Mouse (Mus musculus) neural tube, embryonic 11.5 days (tissue): ENCODE data around the gene Epn3. TPM values are rescaled to one million over a fixed set of nuclear protein-coding genes. Genes with fewer than 3 reads are reported as not detected.

Source experiments
- ATAC-seq: fragments of 200-750 bp; cut with Nextera tagmentation; 2 replicates; pipeline ENCODE4 v1.8.0; 2017; ENCODE audit warnings: moderate number of reproducible peaks, mild to moderate bottlenecking, moderate TSS enrichment, moderate library complexity; ENCODE audit not compliant: insufficient read depth, low FRiP score, low TSS enrichment
- DNase-seq: peaks from one replicate; pipeline ENCODE4 v3.0.0-alpha.2; 2015; ENCODE audit warnings: low spot score
- H3K27ac ChIP-seq: fragments of 300-500 bp; sonication (generic); 2 replicates; pipeline ENCODE4 v1.5.1; 2014; ENCODE audit warnings: low read depth, mild to moderate bottlenecking, low read length
- H3K27me3 ChIP-seq: fragments of 300-500 bp; sonication (generic); 2 replicates; pipeline ENCODE4 v1.6.1; 2014; ENCODE audit warnings: mild to moderate bottlenecking, low read length, mixed read lengths; ENCODE audit not compliant: control insufficient read depth, insufficient read depth
- H3K36me3 ChIP-seq: fragments of 300-500 bp; sonication (generic); 2 replicates; pipeline ENCODE4 v1.6.1; 2014; ENCODE audit warnings: mild to moderate bottlenecking, low read length, moderate library complexity, mixed read lengths; ENCODE audit not compliant: control insufficient read depth, insufficient read depth
- H3K4me1 ChIP-seq: fragments of 300-500 bp; sonication (generic); 2 replicates; pipeline ENCODE4 v1.6.1; 2014; ENCODE audit warnings: low read length, mixed read lengths; ENCODE audit not compliant: control insufficient read depth, insufficient read depth
- H3K4me2 ChIP-seq: fragments of 300-500 bp; sonication (generic); 2 replicates; pipeline ENCODE4 v1.6.1; 2014; ENCODE audit warnings: low read depth, mild to moderate bottlenecking, moderate library complexity
- H3K4me3 ChIP-seq: fragments of 300-500 bp; sonication (generic); 2 replicates; pipeline ENCODE4 v1.5.1; 2014; ENCODE audit warnings: low read depth, low read length
- H3K9ac ChIP-seq: fragments of 300-500 bp; sonication (generic); 2 replicates; pipeline ENCODE4 v1.6.1; 2014; ENCODE audit warnings: mild to moderate bottlenecking, low read length
- H3K9me3 ChIP-seq: fragments of 300-500 bp; sonication (generic); 2 replicates; pipeline ENCODE4 v1.6.1; 2016; ENCODE audit warnings: low read length; ENCODE audit not compliant: control insufficient read depth
- WGBS: fragments of 180-500 bp; shearing (Covaris S2); extraction: QIAGEN DNeasy Blood & Tissue Kit; methylation state at CpG from one replicate; pipeline ENCODE4 v1.1.7; 2014; 5-methylcytosine and 5-hydroxymethylcytosine counted together
- polyA plus RNA-seq: library from polyadenylated mRNA; unstranded; fragments of >200 nt; fragmentation: Nextera tagmentation; extraction: Ambion mirVana; gene quantifications from 2 replicates; pipeline ENCODE4 v1.2.1, GENCODE M21; 2014

The Epn3 gene
- polyA plus RNA-seq, 1 experiment from 2014 or later = 0.68 TPM

DNA sequence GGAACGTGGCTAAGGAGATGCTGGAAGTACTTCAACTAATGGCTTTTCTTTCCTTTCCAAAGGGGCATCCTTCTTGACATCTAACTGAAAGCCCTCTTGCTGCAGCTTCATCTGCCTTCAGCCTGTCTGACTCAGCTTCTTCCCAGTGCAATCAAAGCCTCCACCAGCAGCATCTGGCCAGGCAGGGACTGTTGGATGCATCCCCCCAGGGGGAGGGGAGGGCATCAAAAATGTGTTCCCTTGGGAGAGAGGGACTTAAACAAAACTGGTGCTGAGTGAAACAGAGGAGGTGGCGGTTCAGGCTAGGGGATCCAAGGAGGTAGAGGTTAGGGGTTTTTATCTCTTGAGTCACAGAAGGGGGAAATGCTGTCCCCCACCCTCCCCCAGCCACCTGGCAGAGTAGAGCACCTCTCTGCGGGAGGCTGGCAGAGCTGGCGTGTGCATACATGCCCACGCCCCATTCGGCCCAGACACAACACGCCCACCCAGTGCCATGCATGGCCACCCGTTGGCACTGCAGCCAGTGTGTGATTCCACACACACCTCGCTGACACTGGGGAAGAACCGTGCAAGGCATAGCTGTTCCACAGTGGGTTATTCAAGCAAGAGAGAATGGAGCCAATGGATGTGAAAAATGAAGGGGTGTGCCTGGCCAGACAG, 44.5 kb downstream of the Epn3 start:
- DNase-seq (no peak), ATAC-seq (no peak)
- Histone ChIP-seq H3K4me3 (no peak overlapping the region), H3K9ac (no peak overlapping the region), H3K27me3 (no peaks in the 10 kb centered on the region), H3K9me3 (no peaks in the 10 kb centered on the region), H3K4me1 (no peaks in the 10 kb centered on the region), H3K4me2 (no peak overlapping the region), H3K27ac (no peak overlapping the region), H3K36me3 (no peaks in the 10 kb centered on the region)
- 87% methylated on average over 10 of the region's 10 CpGs for WGBS

DNA sequence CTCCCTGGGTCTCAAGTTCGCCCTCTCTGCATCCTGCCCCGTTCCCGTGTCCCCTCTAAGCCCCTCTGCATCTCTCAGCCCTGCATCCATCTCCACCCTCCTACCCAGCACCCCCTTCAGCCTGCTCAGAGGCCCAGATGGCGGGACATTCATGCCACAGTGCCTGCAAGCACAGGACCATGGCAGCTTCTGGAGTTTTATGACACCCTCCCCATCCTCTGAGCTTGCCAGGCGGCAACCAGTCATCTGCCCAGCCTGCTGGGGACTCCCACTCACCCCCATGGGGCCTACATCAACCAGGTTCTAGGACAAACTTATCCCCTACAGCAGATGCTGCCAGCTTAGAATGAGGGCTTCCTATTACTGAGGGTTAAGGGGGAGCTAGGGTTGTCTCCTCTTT, 45.0 kb downstream of the Epn3 start:
- H3K4me3 ChIP-seq = no peak overlapping the region
- 64% methylated on average over 5 of the region's 5 CpGs for WGBS
- H3K4me2 ChIP-seq = no peak overlapping the region
- no peaks in the 10 kb centered on the region for H3K4me1 ChIP-seq
- no peak overlapping the region for H3K9ac ChIP-seq
- DNase-seq (no peak), ATAC-seq (no peak)
- no peak overlapping the region for H3K27ac ChIP-seq
- H3K27me3 ChIP-seq = no peaks in the 10 kb centered on the region
- H3K9me3 ChIP-seq = no peaks in the 10 kb centered on the region
- H3K36me3 ChIP-seq = no peaks in the 10 kb centered on the region

DNA sequence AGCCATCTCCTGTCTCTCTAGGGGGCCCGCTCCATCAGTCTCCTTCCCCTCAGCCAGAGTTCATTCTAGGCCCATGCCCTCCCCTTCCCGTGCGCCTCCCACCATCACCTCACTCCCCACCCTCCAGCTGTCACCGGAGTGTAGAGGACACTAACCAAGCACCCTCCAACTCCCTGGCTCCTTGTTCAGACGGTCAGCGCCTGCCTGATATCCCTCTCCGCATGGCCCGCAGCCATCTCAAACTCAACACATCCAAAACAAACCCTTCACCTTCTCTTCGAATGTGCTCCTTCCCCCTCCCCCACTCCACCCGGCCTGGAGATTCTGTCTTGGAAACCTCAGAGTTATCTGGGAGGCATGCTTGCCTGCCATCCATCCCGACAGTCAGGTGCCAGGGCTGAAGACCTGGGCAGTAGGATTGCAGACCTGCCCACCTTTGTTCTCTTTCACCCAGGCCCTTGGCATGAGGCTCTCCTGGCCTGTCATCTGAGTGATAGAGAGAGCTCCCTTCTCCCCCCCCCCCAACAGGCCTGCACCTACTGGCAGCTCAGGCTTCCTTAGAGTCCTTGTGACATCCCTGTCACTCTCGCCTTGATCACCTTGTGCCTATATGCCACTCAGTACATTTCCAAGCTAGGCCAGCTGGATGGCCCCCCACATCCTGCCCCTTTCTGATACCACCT, 48.5 kb downstream of the Epn3 start:
- no peak overlapping the region for H3K4me3 ChIP-seq
- H3K27me3 ChIP-seq = no peaks in the 10 kb centered on the region
- DNase-seq (no peak), ATAC-seq (no peak)
- WGBS = 71% methylated on average over 12 of the region's 12 CpGs
- H3K36me3 ChIP-seq = no peaks in the 10 kb centered on the region
- no peak overlapping the region for H3K4me2 ChIP-seq
- H3K9me3 ChIP-seq = no peaks in the 10 kb centered on the region
- H3K9ac ChIP-seq = no peak overlapping the region
- H3K27ac ChIP-seq = no peak overlapping the region
- H3K4me1 ChIP-seq = no peaks in the 10 kb centered on the region; the same call in 1 of the 2 replicates

DNA sequence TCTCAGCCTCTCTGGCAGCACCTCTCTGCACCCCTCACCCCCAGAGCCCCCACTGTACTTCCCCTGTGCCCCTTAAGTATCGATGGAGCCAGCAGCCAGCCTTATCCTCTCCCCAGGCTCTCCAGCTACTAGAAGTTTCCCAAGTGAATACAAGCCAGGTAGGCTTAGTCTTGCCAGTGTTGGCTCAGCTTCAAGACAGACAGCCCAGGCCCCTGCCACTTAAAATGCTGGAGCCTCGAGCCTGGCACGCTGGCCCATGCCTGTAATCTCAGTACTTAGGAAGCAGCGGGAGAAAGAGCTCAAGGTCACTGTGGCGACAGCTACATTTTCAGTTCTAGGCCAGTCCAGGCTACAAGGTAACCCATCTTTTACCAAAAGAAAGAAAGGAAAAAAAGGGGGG, 49.9 kb downstream of the Epn3 start:
- H3K27me3 ChIP-seq = no peaks in the 10 kb centered on the region
- H3K36me3 ChIP-seq = no peaks in the 10 kb centered on the region
- H3K4me3 ChIP-seq = no peak overlapping the region
- H3K4me1 ChIP-seq = peaks cover 3% of the 10 kb centered on the region; the same call in 1 of the 2 replicates
- no peak overlapping the region for H3K27ac ChIP-seq
- H3K4me2 ChIP-seq = no peak overlapping the region
- ATAC-seq (no peak), DNase-seq (no peak)
- H3K9me3 ChIP-seq = no peaks in the 10 kb centered on the region
- H3K9ac ChIP-seq = no peak overlapping the region
- WGBS = 78% methylated on average over 5 of the region's 5 CpGs

DNA sequence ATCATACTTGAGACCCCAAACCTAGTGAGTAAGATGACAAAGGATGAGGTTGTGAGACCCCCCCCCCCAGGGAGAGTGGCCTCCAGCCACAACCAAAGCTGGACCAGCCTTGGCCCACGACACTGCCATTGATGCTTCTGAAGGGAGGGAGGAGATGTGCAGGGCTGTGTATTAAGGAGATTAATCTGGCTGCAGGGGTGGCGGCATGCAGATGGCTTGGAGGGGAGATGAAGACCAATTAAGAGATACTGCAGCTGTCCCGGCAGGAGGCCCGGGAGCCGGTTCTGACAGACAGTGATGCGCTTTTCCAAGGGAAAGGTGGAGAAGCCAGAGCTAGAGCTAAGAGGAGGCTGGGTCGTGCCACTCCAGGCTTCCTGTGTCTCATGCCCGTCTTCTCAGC, 50.5 kb downstream of the Epn3 start:
- no peak overlapping the region for H3K9ac ChIP-seq

DNA sequence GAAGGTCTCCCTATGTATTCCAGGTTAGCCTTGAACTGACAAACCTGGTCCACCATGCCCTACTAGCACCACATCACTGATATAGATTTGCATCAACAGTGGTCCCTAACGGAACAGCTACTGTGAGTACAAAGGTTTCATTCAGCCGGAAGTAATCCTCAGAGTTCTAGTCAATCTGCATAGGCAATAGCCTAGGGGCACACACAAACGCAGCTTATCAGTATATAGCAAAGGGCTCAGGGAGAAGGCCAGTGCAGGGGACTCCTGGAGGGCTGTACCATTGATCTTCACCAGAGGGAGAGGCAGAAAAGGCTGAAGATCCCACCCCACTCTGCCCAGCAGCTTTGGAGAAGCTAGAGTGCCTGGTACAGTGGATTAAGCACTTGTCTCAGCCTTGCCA, 52.8 kb downstream of the Epn3 start:
- Histone ChIP-seq H3K4me3 (no peak overlapping the region), H3K36me3 (no peaks in the 10 kb centered on the region), H3K4me2 (no peak overlapping the region), H3K27ac (no peak overlapping the region), H3K9ac (no peak overlapping the region), H3K4me1 (peaks cover 7% of the 10 kb centered on the region; the same call in 1 of the 2 replicates), H3K27me3 (no peaks in the 10 kb centered on the region), H3K9me3 (no peaks in the 10 kb centered on the region)
- 38% methylated on average over 3 of the region's 3 CpGs for WGBS
- ATAC-seq (no peak), DNase-seq (no peak)

More for the DNA sequence above, 50.5 kb downstream of the Epn3 start:
- H3K4me1 ChIP-seq = peaks cover 3% of the 10 kb centered on the region; the same call in 1 of the 2 replicates
- DNase-seq (no peak), ATAC-seq (no peak)
- H3K9me3 ChIP-seq = no peaks in the 10 kb centered on the region
- no peak overlapping the region for H3K27ac ChIP-seq
- H3K4me2 ChIP-seq = no peak overlapping the region
- no peak overlapping the region for H3K4me3 ChIP-seq
- H3K36me3 ChIP-seq = no peaks in the 10 kb centered on the region
- no peaks in the 10 kb centered on the region for H3K27me3 ChIP-seq
- WGBS = 43% methylated on average over 8 of the region's 8 CpGs

DNA sequence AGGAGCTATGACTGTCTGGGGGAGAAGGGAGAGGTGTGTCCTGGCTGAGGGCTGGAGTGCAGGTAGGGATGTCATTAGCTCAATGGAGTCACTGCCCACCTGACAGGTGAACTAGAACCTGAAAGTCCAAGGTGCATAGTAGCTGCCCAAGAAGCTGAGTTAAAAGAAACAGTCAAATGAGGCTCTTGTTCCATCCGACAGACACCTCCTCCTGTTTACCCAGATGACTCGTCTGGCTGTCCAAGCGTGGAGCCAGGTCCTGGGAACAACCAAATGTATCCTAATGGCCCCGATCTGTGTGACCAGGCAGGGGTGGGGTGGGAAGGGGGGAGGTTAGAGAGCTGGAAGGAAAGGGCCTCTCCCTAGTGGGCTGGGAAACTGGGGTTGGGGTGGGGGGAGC, 54.5 kb downstream of the Epn3 start:
- no peaks in the 10 kb centered on the region for H3K36me3 ChIP-seq
- H3K4me1 ChIP-seq = peaks cover 15% of the 10 kb centered on the region
- DNase-seq (no peak), ATAC-seq (no peak)
- H3K9ac ChIP-seq = no peak overlapping the region
- H3K27me3 ChIP-seq = no peaks in the 10 kb centered on the region
- H3K4me2 ChIP-seq = no peak overlapping the region
- H3K27ac ChIP-seq = no peak overlapping the region
- H3K9me3 ChIP-seq = no peaks in the 10 kb centered on the region
- WGBS = 49% methylated on average over 4 of the region's 4 CpGs
- H3K4me3 ChIP-seq = no peak overlapping the region

DNA sequence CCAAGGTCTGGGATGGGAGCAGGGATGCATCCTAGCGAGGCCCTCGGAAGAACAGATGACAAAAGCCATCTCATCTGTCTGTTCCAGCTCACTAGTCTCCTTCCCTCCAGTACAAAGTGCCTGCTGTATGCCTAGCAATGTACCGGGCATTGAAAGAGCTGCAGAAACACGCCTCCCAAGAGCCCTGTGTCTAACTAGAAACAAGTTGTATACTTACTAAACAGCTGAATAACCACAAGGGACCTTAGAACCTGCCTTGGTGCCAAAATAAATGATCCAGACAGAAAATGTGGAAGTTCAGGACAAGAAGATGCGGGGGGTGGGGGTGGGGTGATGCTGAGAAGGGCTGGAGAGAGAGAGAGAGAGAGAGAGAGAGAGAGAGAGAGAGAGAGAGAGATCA, 54.9 kb downstream of the Epn3 start:
- DNase-seq = no peak
- Histone ChIP-seq H3K36me3 (no peaks in the 10 kb centered on the region; the same call in 1 of the 2 replicates), H3K9me3 (no peaks in the 10 kb centered on the region), H3K27me3 (no peaks in the 10 kb centered on the region), H3K4me2 (no peak overlapping the region), H3K9ac (no peak overlapping the region), H3K4me3 (no peak overlapping the region), H3K27ac (no peak overlapping the region), H3K4me1 (peaks cover 15% of the 10 kb centered on the region)
- 54% methylated on average over 5 of the region's 5 CpGs for WGBS
- no peak for ATAC-seq

DNA sequence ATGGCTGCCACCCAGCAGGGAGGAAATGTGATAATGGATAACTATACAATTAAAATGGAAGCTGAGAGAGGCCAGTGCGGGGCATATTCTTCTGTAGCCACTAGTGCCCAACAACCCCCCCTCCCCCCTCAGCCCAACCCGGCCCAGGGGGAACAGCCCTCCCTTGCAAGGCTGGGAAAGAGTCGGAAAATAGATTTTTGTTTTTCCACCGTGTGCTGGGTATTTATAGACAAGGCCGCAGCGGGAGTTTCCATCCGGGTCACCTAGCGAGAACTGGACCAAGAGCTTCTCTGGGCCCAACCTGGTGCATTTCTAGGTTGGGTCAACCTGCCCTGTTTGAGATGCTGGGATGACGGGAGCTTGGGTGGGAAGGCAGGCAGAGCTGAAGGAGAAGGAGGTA, 58.0 kb downstream of the Epn3 start:
- Histone ChIP-seq H3K4me1 (peaks cover 15% of the 10 kb centered on the region), H3K9me3 (no peaks in the 10 kb centered on the region), H3K4me3 (no peak overlapping the region), H3K36me3 (no peaks in the 10 kb centered on the region; the same call in 1 of the 2 replicates), H3K4me2 (no peak overlapping the region), H3K27ac (0 out of 2 replicates have a peak overlapping the region, but pooled peaks have one; percentile 14), H3K27me3 (no peaks in the 10 kb centered on the region), H3K9ac (no peak overlapping the region; the same call in 1 of the 2 replicates)
- DNase-seq = no peak
- 79% methylated on average over 9 of the region's 9 CpGs for WGBS
- no peak for ATAC-seq
